Comparison of ENCODE assay signal across 9 mouse cellular contexts in the genomic region with DNA sequence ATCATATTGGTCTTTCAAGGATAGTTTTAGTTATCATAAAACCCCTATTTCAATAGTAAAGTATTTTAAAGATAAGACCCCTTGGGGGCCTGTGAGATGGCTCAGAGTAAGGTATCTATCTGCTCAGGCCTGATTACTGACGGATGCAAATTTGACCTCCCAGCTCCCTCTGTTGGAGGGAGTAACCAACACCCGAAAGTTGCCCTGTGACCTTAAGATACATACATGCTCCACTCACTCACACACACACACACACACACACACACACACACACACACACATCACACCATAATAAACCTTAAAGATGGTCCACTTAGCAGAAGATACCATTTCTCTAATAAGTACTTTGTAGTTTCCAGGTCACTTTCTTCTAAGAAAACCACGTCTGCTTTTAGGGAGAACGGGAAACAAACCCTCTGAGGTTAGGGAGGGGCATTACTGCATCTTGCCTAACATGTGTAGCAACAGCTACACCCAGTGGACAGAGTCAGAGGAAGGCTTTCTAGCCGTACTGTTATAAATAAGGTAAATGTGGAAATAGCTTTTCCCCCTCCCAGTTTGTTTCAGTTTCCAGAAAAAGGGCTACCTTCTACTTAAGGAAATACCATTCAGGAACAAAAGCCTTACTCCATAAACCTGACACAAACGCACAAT. TPM values are rescaled to one million over a fixed set of nuclear protein-coding genes. Genes with fewer than 3 reads are reported as not detected.
DNase-seq lines count a peak whose midpoint lies in the region; ATAC-seq and TF ChIP-seq lines count a peak whose summit lies in the region.
"Had no signal": no experiment of that assay in that cellular context is flagged by ENCODE, and none has a peak within 500 bp of the region (broad histone marks: within the 10 kb centered on the region; RNA-seq: fewer than 3 reads in every experiment).

No protein-coding gene starts in this region.

- ATAC-seq in intestine, embryonic 16.5 days: peak; percentile 67; the same call in 1 of the 2 replicates
- ATAC-seq in stomach, embryonic 16.5 days (ENCODE audit: insufficient read depth, low FRiP score): peak; percentile 78

- TF ChIP-seq POLR2A in kidney, adult 2 months (IDR thresholded peaks at IDR 0.05; ENCODE audit: low read depth, low read length): no peak

- no peaks in the 10 kb centered on the region for H3K36me3 ChIP-seq in kidney, adult 2 months (ENCODE audit: control insufficient read depth, insufficient read depth, low read length)
- H3K36me3 ChIP-seq in intestine, embryonic 16.5 days (ENCODE audit: control insufficient read depth, insufficient read depth, low read length): peaks cover 7% of the 10 kb centered on the region; the same call in 1 of the 2 replicates
- peaks cover 3% of the 10 kb centered on the region; the same call in 1 of the 2 replicates for H3K36me3 ChIP-seq in stomach, embryonic 16.5 days (ENCODE audit: control insufficient read depth, insufficient read depth, low read length)

- no peak overlapping the region for H3K9ac ChIP-seq in intestine, embryonic 16.5 days (ENCODE audit: low read depth, low read length)
- no peak overlapping the region for H3K9ac ChIP-seq in stomach, embryonic 16.5 days (ENCODE audit: low read length)
- H3K9ac ChIP-seq: embryonic facial prominence, embryonic 15.5 days had no signal

- WGBS in kidney, adult 2 months: 30% methylated on average over 6 of the region's 6 CpGs
- WGBS in intestine, embryonic 16.5 days: 30% methylated on average over 6 of the region's 6 CpGs
- WGBS in stomach, embryonic 16.5 days: 19% methylated on average over 6 of the region's 6 CpGs

- H3K27me3 ChIP-seq in kidney, adult 2 months (replicated peaks; ENCODE audit: control insufficient read depth, insufficient read depth, low read length): no peaks in the 10 kb centered on the region
- no peaks in the 10 kb centered on the region for H3K27me3 ChIP-seq in intestine, embryonic 16.5 days (replicated peaks; ENCODE audit: control insufficient read depth, insufficient read depth, low read length)
- H3K27me3 ChIP-seq in stomach, embryonic 16.5 days (ENCODE audit: control insufficient read depth, insufficient read depth, low read length): no peaks in the 10 kb centered on the region
- H3K27me3 ChIP-seq: embryonic facial prominence, embryonic 15.5 days had no signal

- no peak overlapping the region for H3K27ac ChIP-seq in kidney, adult 2 months (ENCODE audit: insufficient read depth, low read depth, low read length)
- H3K27ac ChIP-seq in intestine, embryonic 16.5 days (ENCODE audit: low read length): no peak overlapping the region
- no peak overlapping the region for H3K27ac ChIP-seq in stomach, embryonic 16.5 days (ENCODE audit: low read length)
- H3K27ac ChIP-seq: embryonic facial prominence, embryonic 15.5 days had no signal

- no peaks in the 10 kb centered on the region for H3K4me1 ChIP-seq in kidney, adult 2 months (ENCODE audit: control insufficient read depth, insufficient read depth, low read length)
- H3K4me1 ChIP-seq in intestine, embryonic 16.5 days (ENCODE audit: control insufficient read depth, insufficient read depth, low read length): peaks cover 4% of the 10 kb centered on the region; the same call in 1 of the 2 replicates
- 0 out of 2 replicates have a peak, but pooled peaks cover 3% of the 10 kb centered on the region for H3K4me1 ChIP-seq in stomach, embryonic 16.5 days (ENCODE audit: control insufficient read depth, insufficient read depth, low read length)
- H3K4me1 ChIP-seq: embryonic facial prominence, embryonic 15.5 days had no signal

- no peak overlapping the region for H3K4me3 ChIP-seq in kidney, adult 2 months (ENCODE audit: insufficient read depth, low read depth, low read length)
- H3K4me3 ChIP-seq in intestine, embryonic 16.5 days (ENCODE audit: low read length): no peak overlapping the region
- H3K4me3 ChIP-seq in stomach, embryonic 16.5 days (replicated peaks; ENCODE audit: low read length): no peak overlapping the region
- H3K4me3 ChIP-seq: embryonic facial prominence, embryonic 15.5 days had no signal

- DNase-seq in kidney, adult 2 months: peak; percentile 47
- DNase-seq in kidney, adult 18-20 months: no peak
- peak; percentile 18 for DNase-seq in MN1 (ENCODE audit: low spot score)
- DNase-seq in embryo, embryonic 11.5 days (ENCODE audit: low read depth, low spot score): peak; percentile 40
- DNase-seq in lung, postnatal 25 days (ENCODE audit: low spot score): peak; percentile 57
- no peak for DNase-seq in gastrocnemius, postnatal 4 days (ENCODE audit: low spot score in 2 of 2)

- peak; percentile 53 for TF ChIP-seq CTCF in kidney, adult 2 months (conservative IDR thresholded peaks at IDR 0.05; ENCODE audit: insufficient read depth, insufficient read length, low read depth, low read length)

- H3K4me2 ChIP-seq in intestine, embryonic 16.5 days (ENCODE audit: low read depth, low read length): no peak overlapping the region
- no peak overlapping the region for H3K4me2 ChIP-seq in stomach, embryonic 16.5 days (ENCODE audit: low read depth, low read length)
- H3K4me2 ChIP-seq: embryonic facial prominence, embryonic 15.5 days had no signal

- no peaks in the 10 kb centered on the region for H3K9me3 ChIP-seq in intestine, embryonic 16.5 days (ENCODE audit: control insufficient read depth, low read length)
- H3K9me3 ChIP-seq in stomach, embryonic 16.5 days (replicated peaks; ENCODE audit: control insufficient read depth, low read length): no peaks in the 10 kb centered on the region
- H3K9me3 ChIP-seq: embryonic facial prominence, embryonic 15.5 days had no signal

RNA-seq across cellular contexts. Expression of a gene that starts 15.2 kb away (rescaled TPM):
- 10.5 and 13.9 TPM in 2 replicates for polyA plus RNA-seq in kidney, adult 2 months (2012; rRNA removed)
- 17.6 and 18.8 TPM in 2 replicates for polyA plus RNA-seq in intestine, embryonic 16.5 days (2015; fragmentation: Nextera tagmentation; extraction: Ambion mirVana)
- 20.8 and 23.2 TPM in 2 replicates for polyA plus RNA-seq in stomach, embryonic 16.5 days (2015; fragmentation: Nextera tagmentation; extraction: Ambion mirVana)
- total RNA-seq in gastrocnemius, postnatal 4 days (2021): 10 to 100 TPM; 38.0 to 44.3 TPM

Comparison
In these comparisons a context has a peak if more than half of its experiments do, and no peak if none do; other contexts are left out.
1. DNase-seq: peak in kidney, adult 2 months (single experiment), MN1 (single experiment), embryo, embryonic 11.5 days (single experiment) and lung, postnatal 25 days (single experiment); none in kidney, adult 18-20 months (single experiment) and gastrocnemius, postnatal 4 days (0 of 2).